Mouse (Mus musculus) ES-Bruce4 (cell line): ENCODE measurements at regions not wholly inside any gene's neighbourhood (a gene's known extent, or its start where the extent isn't known, plus 50 kb on each side); places are given as distances from the start of the nearest gene placed in this dataset.

Source experiments
- CTCF ChIP-seq: IDR thresholded peaks from one replicate; pipeline ENCODE4 v1.8.1; 2011; ENCODE audit warnings: low read depth, low read length
- POLR2A ChIP-seq: IDR thresholded peaks from one replicate; pipeline ENCODE4 v1.8.1; 2011; ENCODE audit warnings: low read length; ENCODE audit not compliant: insufficient read depth

DNA sequence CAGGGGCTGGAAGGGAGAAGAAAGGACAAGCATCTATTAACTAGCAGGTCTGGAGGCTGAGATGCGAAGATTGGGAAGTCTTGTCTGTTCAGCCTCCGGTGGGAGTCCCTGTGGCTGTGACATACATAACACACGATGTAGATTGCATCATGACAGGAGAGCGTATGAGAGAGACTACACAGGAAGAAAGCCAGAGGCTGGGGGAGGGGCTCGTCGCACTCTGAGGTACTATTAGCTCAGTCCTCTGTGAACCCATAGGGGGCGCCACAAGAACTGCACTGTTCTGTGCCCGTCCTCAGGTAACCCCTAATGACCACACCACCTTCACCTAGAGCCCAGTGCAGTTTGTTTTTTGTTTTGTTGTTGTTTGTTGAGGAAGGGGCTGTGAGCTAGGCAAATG, 102.7 kb upstream of the Arid2 start:
- TF ChIP-seq CTCF = peak; percentile 80
- TF ChIP-seq POLR2A = no peak
